Mouse (Mus musculus) spleen, adult 2 months (tissue): ENCODE measurements around the gene Timm17a. TPM values are rescaled to one million over a fixed set of nuclear protein-coding genes. Genes with fewer than 3 reads are reported as not detected.

ENCODE experiments used
- DNase-seq, 2 experiments: peaks; one replicate each; pipeline versions ENCODE4 v3.0.0 to v3.0.0-alpha.2; 2012 to 2021; ENCODE audit warnings: low spot score in 2 of 2, low read depth in 1 of 2
- H3K27ac ChIP-seq: fragments of 200-500 bp; 2 replicates; pipeline ENCODE4 v1.5.1; 2012; ENCODE audit warnings: low read length, inconsistent platforms; ENCODE audit not compliant: insufficient read depth
- H3K27me3 ChIP-seq: fragments of 200-500 bp; 2 replicates; pipeline ENCODE4 v1.6.1; 2012; ENCODE audit warnings: mild to moderate bottlenecking, moderate library complexity, low read length, inconsistent platforms; ENCODE audit not compliant: control insufficient read depth, insufficient read depth
- H3K36me3 ChIP-seq: fragments of 200-500 bp; 2 replicates; pipeline ENCODE4 v1.6.1; 2012; ENCODE audit warnings: mild to moderate bottlenecking, low read length, inconsistent platforms; ENCODE audit not compliant: control insufficient read depth, insufficient read depth
- H3K4me1 ChIP-seq: fragments of 200-500 bp; 2 replicates; pipeline ENCODE4 v1.6.1; 2011; ENCODE audit warnings: inconsistent platforms; ENCODE audit not compliant: control insufficient read depth, insufficient read depth, insufficient read length
- H3K4me3 ChIP-seq: fragments of 200-500 bp; 2 replicates; pipeline ENCODE4 v1.5.1; 2011; ENCODE audit warnings: mild to moderate bottlenecking, inconsistent platforms; ENCODE audit not compliant: insufficient read depth, insufficient read length; ENCODE audit errors: extremely low read depth
- CTCF ChIP-seq: fragments of 200-500 bp; IDR thresholded peaks from 2 replicates; pipeline ENCODE4 v1.5.1; 2011; ENCODE audit warnings: mild to moderate bottlenecking, inconsistent platforms; ENCODE audit not compliant: insufficient read depth, insufficient read length, insufficient replicate concordance; ENCODE audit errors: extremely low read depth
- POLR2A ChIP-seq: fragments of 200-500 bp; IDR thresholded peaks from 2 replicates; pipeline ENCODE4 v1.6.1; 2011; ENCODE audit warnings: low read depth, low read length, inconsistent platforms
- WGBS: fragments of 180-500 bp; shearing (Covaris S2); methylation state at CpG from one replicate; pipeline ENCODE4 v1.1.7; 2018; 5-methylcytosine and 5-hydroxymethylcytosine counted together
- polyA plus RNA-seq: library from polyadenylated mRNA; depleted of rRNA; stranded (reverse); fragments of >200 nt; gene quantifications from 2 replicates; pipeline ENCODE4 v1.2.3, GENCODE M21; 2012

Gene Timm17a
- polyA plus RNA-seq, 1 experiment, result 15.2 TPM

DNA sequence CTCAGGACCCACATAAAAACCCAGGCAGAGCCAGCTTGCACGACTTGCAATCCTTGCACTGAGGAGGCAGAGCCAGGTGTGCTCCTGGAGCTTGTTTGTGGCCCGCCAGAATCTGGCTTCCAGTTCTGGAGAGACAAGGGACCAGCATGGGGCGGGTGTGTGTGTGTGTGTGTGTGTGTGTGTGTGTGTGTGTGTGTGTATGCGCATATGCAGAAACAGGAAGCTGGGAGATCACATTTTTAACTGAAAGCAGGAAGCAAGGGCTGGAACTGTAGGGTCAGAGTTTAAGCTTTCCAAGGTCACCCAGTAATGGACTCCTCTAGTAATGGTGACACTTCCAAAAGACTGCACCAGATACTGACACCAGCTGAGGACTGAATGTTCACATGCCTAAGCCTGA, 30.4 kb upstream of the Timm17a start:
- H3K27me3 ChIP-seq, result no peaks in the 10 kb centered on the region
- H3K36me3 ChIP-seq, result no peaks in the 10 kb centered on the region
- H3K4me3 ChIP-seq, result no peak overlapping the region
- WGBS, result 43% methylated on average over 4 of the region's 4 CpGs
- no peak overlapping the region for H3K27ac ChIP-seq
- DNase-seq, result no peak
- no peaks in the 10 kb centered on the region for H3K4me1 ChIP-seq
- no peak for TF ChIP-seq CTCF
- TF ChIP-seq POLR2A, result no peak

DNA sequence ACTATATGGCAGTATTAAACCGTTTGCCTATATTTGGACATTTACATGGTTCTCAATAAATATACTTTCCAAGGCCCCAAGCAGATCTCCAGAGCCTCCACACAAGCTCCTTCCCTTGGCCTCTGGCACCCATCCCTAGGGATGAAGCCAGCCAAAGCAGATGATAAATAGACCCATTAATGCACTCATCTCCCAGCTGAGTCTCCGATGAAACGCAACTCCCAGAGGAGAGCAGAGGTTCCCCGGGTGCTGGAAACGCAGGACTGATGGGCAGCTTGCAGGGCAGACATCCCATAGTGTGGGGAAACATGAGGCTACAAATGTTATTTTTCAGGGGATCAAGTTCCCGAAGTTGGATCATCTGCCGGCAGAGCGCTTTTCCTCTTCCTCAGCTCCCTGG, 28.4 kb upstream of the Timm17a start:
- Histone ChIP-seq H3K4me1 (no peaks in the 10 kb centered on the region), H3K27ac (no peak overlapping the region), H3K36me3 (no peaks in the 10 kb centered on the region), H3K4me3 (no peak overlapping the region), H3K27me3 (no peaks in the 10 kb centered on the region)
- 88% methylated on average over 8 of the region's 8 CpGs for WGBS
- TF ChIP-seq CTCF, result no peak
- no peak for DNase-seq

DNA sequence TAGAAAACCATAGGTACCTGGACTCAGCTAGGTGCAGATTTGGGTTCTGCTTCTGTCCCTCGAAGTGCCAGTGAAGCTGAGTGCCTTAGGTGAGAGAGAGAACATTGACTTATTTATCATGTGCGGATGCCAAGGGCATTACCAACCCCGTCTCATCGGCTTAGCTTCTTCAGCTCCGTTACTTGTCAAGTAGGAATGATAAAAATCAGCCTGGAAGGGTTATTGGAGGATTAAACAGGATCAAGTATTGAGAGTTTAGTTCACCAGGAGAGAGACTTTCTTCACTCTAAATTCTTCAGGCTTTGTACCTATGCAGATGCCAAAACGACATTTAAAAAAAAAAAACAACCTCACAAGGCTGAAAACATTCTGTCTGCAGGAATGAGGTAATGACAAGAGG, 17.0 kb upstream of the Timm17a start:
- Histone ChIP-seq H3K27me3 (no peaks in the 10 kb centered on the region), H3K27ac (no peak overlapping the region), H3K4me1 (no peaks in the 10 kb centered on the region), H3K4me3 (no peak overlapping the region), H3K36me3 (no peaks in the 10 kb centered on the region)
- TF ChIP-seq CTCF (no peak), POLR2A (no peak)
- 76% methylated on average over 6 of the region's 6 CpGs for WGBS
- DNase-seq, result no peak

DNA sequence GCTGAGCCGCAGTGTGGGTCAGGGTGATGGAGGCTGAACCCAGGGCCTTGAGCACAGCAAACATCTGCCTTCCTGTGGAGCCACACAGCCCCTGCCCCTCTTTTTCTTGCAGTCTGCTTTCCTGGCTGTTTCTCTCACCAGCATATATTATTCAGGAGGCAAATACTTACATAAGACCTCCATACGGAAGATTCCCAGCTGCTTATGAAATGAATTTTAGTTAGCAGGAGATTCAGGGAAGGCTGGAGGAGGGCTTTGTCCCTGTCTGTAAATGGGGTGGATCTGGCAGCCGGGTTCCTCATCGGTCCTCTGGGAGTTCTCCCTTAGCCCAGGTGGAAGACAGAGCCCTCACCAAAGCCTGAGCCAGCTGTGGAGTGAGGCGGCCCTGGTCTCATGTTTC, 14.8 kb upstream of the Timm17a start:
- Histone ChIP-seq H3K27ac (no peak overlapping the region), H3K36me3 (no peaks in the 10 kb centered on the region), H3K4me3 (no peak overlapping the region), H3K27me3 (no peaks in the 10 kb centered on the region), H3K4me1 (no peaks in the 10 kb centered on the region)
- TF ChIP-seq POLR2A (no peak), CTCF (no peak)
- WGBS, result 79% methylated on average over 5 of the region's 5 CpGs
- no peak for DNase-seq

DNA sequence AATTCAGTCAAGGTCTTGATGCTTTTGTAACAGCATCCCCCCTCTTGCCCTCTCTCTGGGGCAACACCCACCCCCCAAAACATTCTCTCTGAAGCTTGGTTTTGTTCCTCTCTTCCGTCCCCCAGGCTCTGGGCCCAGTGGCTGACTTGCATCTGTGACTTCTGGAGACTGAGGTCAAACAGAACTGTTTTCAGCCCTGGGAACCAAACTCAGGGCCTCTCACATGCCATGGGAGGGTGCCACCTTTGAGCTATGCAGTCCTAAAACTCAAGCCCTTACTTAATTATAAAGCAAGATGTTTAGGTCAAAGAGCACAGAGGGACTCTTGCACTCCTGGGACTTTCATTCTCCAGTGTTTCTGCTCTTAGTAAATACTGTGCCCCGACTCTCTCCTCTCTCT, 12.4 kb upstream of the Timm17a start:
- no peak overlapping the region for H3K27ac ChIP-seq
- DNase-seq, result no peak
- no peaks in the 10 kb centered on the region for H3K4me1 ChIP-seq
- H3K36me3 ChIP-seq, result no peaks in the 10 kb centered on the region
- H3K27me3 ChIP-seq, result no peaks in the 10 kb centered on the region
- no peak for TF ChIP-seq CTCF
- no peak for TF ChIP-seq POLR2A
- H3K4me3 ChIP-seq, result no peak overlapping the region
- 75% methylated on average over 2 of the region's 2 CpGs for WGBS

DNA sequence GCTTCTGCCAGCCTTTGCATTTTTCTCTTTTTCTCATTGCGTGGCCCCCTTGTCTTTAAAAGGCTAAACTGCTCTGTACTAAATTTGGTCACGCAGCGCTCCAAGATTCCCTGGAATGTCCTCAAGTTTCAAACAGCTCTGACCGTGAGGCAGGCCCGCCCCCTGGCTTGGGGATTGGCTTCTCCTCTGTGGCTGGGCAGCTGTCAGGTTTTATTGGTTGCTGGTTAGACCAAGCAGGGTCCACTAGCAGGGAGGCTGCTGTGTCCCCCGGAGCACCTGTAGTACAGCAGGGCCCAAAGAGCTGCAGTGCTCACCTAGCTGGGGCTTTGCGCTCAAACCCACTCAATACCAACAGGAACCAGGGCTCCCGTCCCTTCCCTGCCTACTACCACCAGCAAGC, 11.0 kb upstream of the Timm17a start, which contains the start of gene Lmod1:
Lmod1 (plus strand) TSS at position 237 of the 400 bp plus-strand sequence.
- WGBS, result 64% methylated on average over 8 of the region's 8 CpGs
- no peak within 1 kb of the TSS for H3K4me3 ChIP-seq
- no peaks in the 10 kb centered on the region for H3K36me3 ChIP-seq
- no peak within 1 kb of the TSS for H3K27ac ChIP-seq
- no peak for TF ChIP-seq CTCF
- no peak for TF ChIP-seq POLR2A
- no peaks in the 10 kb centered on the region for H3K4me1 ChIP-seq
- DNase-seq, result no peak
- H3K27me3 ChIP-seq, result no peaks in the 10 kb centered on the region

DNA sequence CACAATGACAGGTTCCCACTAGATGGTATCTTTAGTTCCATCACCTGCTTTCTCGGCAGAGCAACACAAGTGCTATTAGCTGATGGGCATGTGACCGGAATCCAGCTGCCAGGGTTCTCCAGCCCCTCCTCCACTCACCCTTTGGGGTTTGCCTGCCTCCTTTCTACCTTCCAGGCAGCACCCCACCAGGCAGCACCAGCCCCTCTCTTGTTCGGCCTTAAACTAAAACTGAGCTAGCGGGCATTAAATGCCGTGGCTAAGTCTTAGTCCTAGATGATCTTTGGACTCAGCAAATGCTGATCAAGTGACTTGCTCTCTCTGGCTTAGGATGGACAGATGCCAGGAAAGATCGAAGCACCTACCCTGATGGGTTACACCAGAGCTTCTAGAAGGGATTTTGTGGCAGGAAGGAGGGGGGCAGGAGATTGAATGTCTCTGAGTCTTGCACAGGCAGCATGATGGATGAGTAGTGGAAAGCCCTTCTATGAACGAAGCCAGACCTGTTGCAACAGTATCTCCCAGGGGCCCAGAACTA, 9.9 kb upstream of the Timm17a start:
- Histone ChIP-seq H3K4me1 (no peaks in the 10 kb centered on the region), H3K36me3 (no peaks in the 10 kb centered on the region), H3K27ac (no peak overlapping the region), H3K4me3 (no peak overlapping the region), H3K27me3 (no peaks in the 10 kb centered on the region)
- no peak for TF ChIP-seq CTCF
- TF ChIP-seq POLR2A, result no peak
- 83% methylated on average over 7 of the region's 7 CpGs for WGBS
- DNase-seq, result no peak

DNA sequence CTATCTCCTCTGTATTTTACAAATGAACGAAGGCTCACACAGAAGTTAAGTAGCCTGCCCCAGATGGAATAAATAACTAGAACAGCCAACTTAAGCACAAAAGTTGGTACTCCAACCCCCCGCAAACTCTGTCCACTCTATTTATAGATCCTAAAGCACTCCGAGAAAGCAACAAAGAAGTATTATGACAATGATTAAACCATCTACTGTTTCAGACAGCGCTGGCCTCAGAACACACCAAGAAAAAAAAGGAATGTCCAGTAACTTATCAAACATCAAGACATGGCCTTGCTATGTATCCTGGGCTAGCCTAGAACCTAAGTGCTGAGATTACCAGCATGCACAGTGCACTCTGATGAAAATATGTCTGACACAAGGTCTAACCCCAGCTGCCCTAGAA, 1.4 kb downstream of the Timm17a start:
- Histone ChIP-seq H3K27me3 (no peaks in the 10 kb centered on the region), H3K27ac (no peak overlapping the region), H3K4me3 (no peak overlapping the region), H3K36me3 (peaks cover 5% of the 10 kb centered on the region; the same call in 1 of the 2 replicates), H3K4me1 (peaks cover 2% of the 10 kb centered on the region; the same call in 1 of the 2 replicates)
- no peak for DNase-seq
- 87% methylated on average over 4 of the region's 4 CpGs for WGBS
- TF ChIP-seq CTCF (no peak), POLR2A (no peak)
